Mouse (Mus musculus): Measurements from ENCODE around the gene Mphosph9. TPM values are rescaled to one million over a fixed set of nuclear protein-coding genes. Genes with fewer than 3 reads are reported as not detected.
"Not testable (repeated sequence)": the region's sequence is repeated elsewhere in the genome, so short reads cannot be mapped to it uniquely, and the experiment has no call there.

Mphosph9 gene
- polyA plus RNA-seq (2015; fragmentation: Nextera tagmentation; extraction: Ambion mirVana), result 13.1 and 16.6 TPM in 2 replicates

GRCm38 (mm10) chr5:124327510-124328364 is at the start of gene Mphosph9, which contains the start of gene 2810006K23Rik:
TSS of gene Mphosph9 (minus strand) at chr5:124327972.
TSS of gene 2810006K23Rik (plus strand) at chr5:124328089.
- H3K4me2 ChIP-seq, result peak within 1 kb of the TSS; percentile 81
- peak; percentile 99 for ATAC-seq (ENCODE audit: borderline replicate concordance, extremely low read depth, low FRiP score, low TSS enrichment)
- peak within 1 kb of the TSS; percentile 66 for H3K9ac ChIP-seq
- peak within 1 kb of the TSS; percentile 93 for H3K27ac ChIP-seq
- 0% methylated on average over 71 of the region's 72 CpGs for WGBS
- peak within 1 kb of the TSS; percentile 68 for H3K4me3 ChIP-seq
- H3K36me3 ChIP-seq, result peaks cover 11% of the 10 kb centered on the region
- no peaks in the 10 kb centered on the region for H3K27me3 ChIP-seq
- H3K4me1 ChIP-seq, result peaks cover 23% of the 10 kb centered on the region
- H3K9me3 ChIP-seq, result no peaks in the 10 kb centered on the region

GRCm38 (mm10) chr5:124377149-124377548 is 49.4 kb upstream of the Mphosph9 start:
- H3K27me3 ChIP-seq, result no peaks in the 10 kb centered on the region
- ATAC-seq (ENCODE audit: borderline replicate concordance, extremely low read depth, low FRiP score, low TSS enrichment), result no peak
- WGBS, result 77% methylated on average over 4 of the region's 4 CpGs
- no peaks in the 10 kb centered on the region for H3K9me3 ChIP-seq
- H3K4me3 ChIP-seq, result no peak overlapping the region
- no peaks in the 10 kb centered on the region for H3K4me1 ChIP-seq
- H3K27ac ChIP-seq, result no peak overlapping the region
- no peak overlapping the region for H3K9ac ChIP-seq
- peaks cover 82% of the 10 kb centered on the region for H3K36me3 ChIP-seq
- H3K4me2 ChIP-seq, result no peak overlapping the region

- Histone ChIP-seq H3K9ac (no peak overlapping the region), H3K9me3 (no peaks in the 10 kb centered on the region), H3K4me1 (no peaks in the 10 kb centered on the region), H3K27me3 (no peaks in the 10 kb centered on the region), H3K27ac (no peak overlapping the region), H3K36me3 (peaks cover 82% of the 10 kb centered on the region), H3K4me2 (no peak overlapping the region), H3K4me3 (no peak overlapping the region)
- 90% methylated on average over 1 of the region's 1 CpGs for WGBS
- ATAC-seq (ENCODE audit: borderline replicate concordance, extremely low read depth, low FRiP score, low TSS enrichment), result no peak
Measured at GRCm38 (mm10) chr5:124376401-124376800, 48.6 kb upstream of the Mphosph9 start.

- Histone ChIP-seq H3K9ac (no peak overlapping the region), H3K4me1 (no peaks in the 10 kb centered on the region), H3K4me3 (no peak overlapping the region), H3K9me3 (no peaks in the 10 kb centered on the region), H3K27ac (no peak overlapping the region), H3K27me3 (no peaks in the 10 kb centered on the region), H3K4me2 (no peak overlapping the region), H3K36me3 (peaks cover 83% of the 10 kb centered on the region)
- ATAC-seq (ENCODE audit: borderline replicate concordance, extremely low read depth, low FRiP score, low TSS enrichment), result no peak
- WGBS, result 92% methylated on average over 7 of the region's 7 CpGs
Measured at GRCm38 (mm10) chr5:124374298-124374697, 46.5 kb upstream of the Mphosph9 start.

GRCm38 (mm10) chr5:124366721-124367120 is 38.9 kb upstream of the Mphosph9 start:
- H3K9me3 ChIP-seq, result no peaks in the 10 kb centered on the region
- 61% methylated on average over 3 of the region's 3 CpGs for WGBS
- H3K9ac ChIP-seq, result no peak overlapping the region
- no peak overlapping the region for H3K27ac ChIP-seq
- H3K4me1 ChIP-seq, result peaks cover 6% of the 10 kb centered on the region; the same call in 1 of the 2 replicates
- no peaks in the 10 kb centered on the region for H3K27me3 ChIP-seq
- ATAC-seq (ENCODE audit: borderline replicate concordance, extremely low read depth, low FRiP score, low TSS enrichment), result no peak
- H3K4me2 ChIP-seq, result no peak overlapping the region
- H3K36me3 ChIP-seq, result peaks cover 32% of the 10 kb centered on the region
- H3K4me3 ChIP-seq, result no peak overlapping the region

- no peak overlapping the region for H3K9ac ChIP-seq
- H3K27me3 ChIP-seq, result no peaks in the 10 kb centered on the region
- peaks cover 22% of the 10 kb centered on the region for H3K36me3 ChIP-seq
- H3K27ac ChIP-seq, result no peak overlapping the region
- H3K4me3 ChIP-seq, result no peak overlapping the region
- no peak overlapping the region for H3K4me2 ChIP-seq
- peaks cover 6% of the 10 kb centered on the region; the same call in 1 of the 2 replicates for H3K4me1 ChIP-seq
- ATAC-seq (ENCODE audit: borderline replicate concordance, extremely low read depth, low FRiP score, low TSS enrichment), result no peak
- 88% methylated on average over 2 of the region's 2 CpGs for WGBS
- no peaks in the 10 kb centered on the region for H3K9me3 ChIP-seq
Measured at GRCm38 (mm10) chr5:124365754-124366153, 38.0 kb upstream of the Mphosph9 start.

GRCm38 (mm10) chr5:124364173-124364918 is 36.6 kb upstream of the Mphosph9 start:
- 91% methylated on average over 6 of the region's 6 CpGs for WGBS
- H3K9me3 ChIP-seq, result no peaks in the 10 kb centered on the region

GRCm38 (mm10) chr5:124362982-124363381 is 35.2 kb upstream of the Mphosph9 start, which contains the start of gene Cdk2ap1:
TSS of gene Cdk2ap1 (minus strand) at chr5:124363082.
- H3K4me1 ChIP-seq; H3K36me3 ChIP-seq; ATAC-seq (ENCODE audit: borderline replicate concordance, extremely low read depth, low FRiP score, low TSS enrichment); H3K9ac ChIP-seq; H3K27ac ChIP-seq; H3K9me3 ChIP-seq; H3K4me2 ChIP-seq; H3K27me3 ChIP-seq; H3K4me3 ChIP-seq: not testable (repeated sequence)
- WGBS, result 88% methylated on average over 5 of the region's 5 CpGs

More at GRCm38 (mm10) chr5:124364173-124364918, 36.6 kb upstream of the Mphosph9 start:
- H3K27me3 ChIP-seq, result no peaks in the 10 kb centered on the region
- no peak overlapping the region for H3K27ac ChIP-seq
- no peak overlapping the region for H3K9ac ChIP-seq
- peaks cover 8% of the 10 kb centered on the region for H3K36me3 ChIP-seq
- no peak overlapping the region for H3K4me3 ChIP-seq
- no peak overlapping the region for H3K4me2 ChIP-seq
- peaks cover 6% of the 10 kb centered on the region; the same call in 1 of the 2 replicates for H3K4me1 ChIP-seq
- no peak for ATAC-seq (ENCODE audit: borderline replicate concordance, extremely low read depth, low FRiP score, low TSS enrichment)

- Histone ChIP-seq H3K9me3 (no peaks in the 10 kb centered on the region), H3K9ac (no peak overlapping the region), H3K27me3 (no peaks in the 10 kb centered on the region), H3K36me3 (no peaks in the 10 kb centered on the region), H3K4me1 (0 out of 2 replicates have a peak, but pooled peaks cover 6% of the 10 kb centered on the region), H3K4me2 (no peak overlapping the region), H3K4me3 (no peak overlapping the region), H3K27ac (no peak overlapping the region)
- WGBS, result 85% methylated on average over 2 of the region's 2 CpGs
- ATAC-seq (ENCODE audit: borderline replicate concordance, extremely low read depth, low FRiP score, low TSS enrichment), result no peak
Measured at GRCm38 (mm10) chr5:124359641-124360040, 31.9 kb upstream of the Mphosph9 start.

GRCm38 (mm10) chr5:124356695-124357094 is 28.9 kb upstream of the Mphosph9 start:
- H3K4me1 ChIP-seq, result peaks cover 11% of the 10 kb centered on the region
- H3K4me3 ChIP-seq, result no peak overlapping the region
- no peak for ATAC-seq (ENCODE audit: borderline replicate concordance, extremely low read depth, low FRiP score, low TSS enrichment)
- WGBS, result 46% methylated on average over 3 of the region's 3 CpGs
- H3K9me3 ChIP-seq, result no peaks in the 10 kb centered on the region
- no peak overlapping the region for H3K4me2 ChIP-seq
- H3K27ac ChIP-seq, result no peak overlapping the region
- no peak overlapping the region for H3K9ac ChIP-seq
- H3K27me3 ChIP-seq, result no peaks in the 10 kb centered on the region
- no peaks in the 10 kb centered on the region for H3K36me3 ChIP-seq

- H3K9me3 ChIP-seq, result no peaks in the 10 kb centered on the region
- H3K9ac ChIP-seq, result no peak overlapping the region
- peaks cover 23% of the 10 kb centered on the region for H3K4me1 ChIP-seq
- no peaks in the 10 kb centered on the region for H3K27me3 ChIP-seq
- 5% methylated on average over 12 of the region's 12 CpGs for WGBS
- no peak overlapping the region for H3K27ac ChIP-seq
- peak overlapping the region; percentile 98 for H3K4me3 ChIP-seq
- peak overlapping the region; percentile 61 for H3K4me2 ChIP-seq
- H3K36me3 ChIP-seq, result no peaks in the 10 kb centered on the region
- ATAC-seq (ENCODE audit: borderline replicate concordance, extremely low read depth, low FRiP score, low TSS enrichment), result no peak
Measured at GRCm38 (mm10) chr5:124355425-124355959, 27.7 kb upstream of the Mphosph9 start.
